Mouse (Mus musculus) frontal cortex, postnatal 25 days (tissue): ENCODE results near the gene Gm29582.
"Not testable (repeated sequence)": the region's sequence is repeated elsewhere in the genome, so short reads cannot be mapped to it uniquely, and the experiment has no call there.

Experiments used
- DNase-seq, 2 experiments: peaks; one replicate each; pipeline ENCODE4 v3.0.0; 2022; ENCODE audit warnings: low spot score in 2 of 2

The Gm29582 gene

DNA sequence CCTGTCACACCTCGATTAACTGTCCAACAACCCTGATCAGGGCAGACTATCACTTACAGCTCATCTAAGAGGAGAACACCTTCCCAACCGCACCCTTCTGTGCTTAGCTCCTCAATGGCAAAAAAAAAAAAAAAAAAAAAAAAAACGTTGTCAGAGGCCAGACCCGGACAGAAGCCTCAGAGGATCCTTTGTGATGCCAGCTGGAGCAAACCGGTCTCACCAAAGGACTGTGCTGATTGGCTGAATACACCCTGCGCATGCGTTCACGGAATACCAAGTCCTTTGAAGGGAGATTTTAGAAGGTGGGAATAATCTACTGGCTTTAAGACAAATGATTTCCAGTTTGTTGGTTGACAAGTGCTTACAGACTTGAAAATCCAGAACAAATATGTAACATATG, at the start of gene Gm29582:
Gene Gm29582, minus strand, starts transcription at position 101 of the 400 bp plus-strand sequence.
- not testable (repeated sequence) for DNase-seq
